Mouse (Mus musculus) ovary, postnatal 36 days (tissue): Measurements from ENCODE around the gene Otud3.
"Not testable (repeated sequence)": the region's sequence is repeated elsewhere in the genome, so short reads cannot be mapped to it uniquely, and the experiment has no call there.

Experiments
- DNase-seq: peaks from one replicate; pipeline ENCODE4 v3.0.0; 2022; ENCODE audit warnings: low spot score, mixed read lengths

Otud3 gene

DNA sequence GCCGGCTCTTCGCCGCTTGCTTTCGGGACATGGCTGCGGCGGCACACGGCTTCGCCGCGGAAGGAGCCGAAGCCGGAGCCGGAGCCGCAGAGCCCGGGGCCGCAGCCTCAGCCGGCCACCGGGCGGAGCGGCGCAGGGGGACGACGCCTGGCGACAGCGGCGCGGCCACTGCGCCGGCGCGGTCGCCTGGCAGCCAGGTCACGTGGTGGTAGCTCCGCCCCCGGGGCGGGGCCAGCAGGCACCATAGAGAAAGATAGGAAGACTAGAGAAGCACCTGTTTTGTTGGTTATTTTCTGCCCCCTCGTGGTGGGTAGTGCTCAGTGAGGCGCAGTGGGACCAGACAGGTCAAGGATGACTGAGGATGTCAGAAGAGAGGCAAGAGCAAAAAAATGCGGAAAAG, at the start of gene Otud3:
Gene Otud3, minus strand, starts transcription at position 149 of the 400 bp plus-strand sequence.
- DNase-seq: peak; percentile 95

DNA sequence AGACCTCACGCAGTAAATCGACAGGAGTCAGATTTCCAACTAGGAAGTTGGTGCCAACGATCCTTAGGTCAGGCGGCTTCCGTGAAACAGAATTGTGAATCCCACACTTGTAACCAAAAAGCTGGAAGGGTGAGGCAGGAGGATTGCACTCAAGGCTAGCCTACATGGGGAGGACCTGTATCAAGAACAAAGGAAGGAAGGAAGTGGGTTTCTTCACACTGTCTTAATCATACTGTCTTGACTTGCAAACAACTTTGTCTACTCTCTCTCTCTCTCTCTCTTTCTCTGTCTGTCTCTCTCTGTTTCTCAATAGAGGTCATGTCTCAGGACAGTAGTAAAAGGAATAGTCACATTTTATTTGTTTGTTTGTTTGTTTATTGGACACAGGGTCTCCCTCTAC, 49.0 kb upstream of the Otud3 start:
- DNase-seq: no peak

DNA sequence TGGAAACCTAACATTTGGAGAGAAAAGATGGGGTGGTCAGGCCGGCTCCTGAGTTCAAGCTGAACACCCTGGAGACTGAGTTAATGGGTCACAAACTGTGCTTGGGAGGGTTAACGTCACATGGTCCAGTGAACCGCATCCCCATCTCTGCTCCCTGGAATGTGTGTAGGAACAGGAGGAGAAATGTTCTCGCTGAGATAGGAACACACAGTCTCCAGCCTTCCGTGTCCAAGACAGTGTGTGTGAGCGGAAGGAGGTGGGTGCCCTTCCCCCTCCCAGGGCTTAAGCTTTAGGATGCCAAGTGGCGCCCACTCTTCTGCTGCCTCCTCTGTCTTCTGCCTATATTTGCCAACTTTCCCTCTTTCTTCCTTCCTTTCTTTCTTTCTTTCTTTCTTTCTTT, 46.2 kb upstream of the Otud3 start:
- DNase-seq: no peak

DNA sequence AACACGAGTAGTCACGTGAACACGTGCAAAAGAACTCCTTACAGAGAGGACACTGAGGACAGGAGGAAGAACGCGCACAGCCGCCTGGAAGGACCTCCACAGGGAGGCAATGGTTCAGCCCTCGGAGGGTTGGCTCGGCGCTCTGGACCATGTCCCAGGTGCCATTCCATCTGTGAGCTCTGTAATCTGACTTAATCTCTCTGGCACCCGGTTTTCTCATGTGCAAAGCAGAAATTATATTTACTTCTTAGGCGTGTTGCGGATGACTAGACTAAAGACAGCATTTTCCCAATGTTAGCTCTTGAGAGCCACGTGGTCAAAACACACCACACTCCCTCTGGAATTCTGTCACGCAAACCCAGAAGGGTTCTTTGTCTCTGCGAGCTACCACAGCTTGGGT, 45.4 kb upstream of the Otud3 start:
- no peak for DNase-seq

DNA sequence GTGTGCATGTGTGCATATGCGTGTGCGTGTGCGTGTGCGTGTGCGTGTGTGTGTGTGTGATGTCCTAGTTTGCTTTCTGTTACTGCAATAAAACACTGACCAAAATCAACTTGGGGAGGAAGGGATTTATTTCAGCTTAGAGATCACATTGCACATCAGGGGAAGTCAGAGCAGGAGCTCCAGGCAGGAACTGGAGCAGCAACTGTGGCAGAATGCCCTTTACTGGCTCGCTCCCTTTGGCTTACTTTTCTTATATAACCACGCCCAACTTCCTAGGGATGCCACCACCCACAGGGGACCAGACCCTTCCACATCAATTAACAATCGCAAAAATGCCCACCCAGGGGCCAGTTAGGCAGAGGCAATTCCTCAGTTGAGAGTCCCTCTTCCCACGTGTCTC, 44.9 kb upstream of the Otud3 start:
- no peak for DNase-seq

DNA sequence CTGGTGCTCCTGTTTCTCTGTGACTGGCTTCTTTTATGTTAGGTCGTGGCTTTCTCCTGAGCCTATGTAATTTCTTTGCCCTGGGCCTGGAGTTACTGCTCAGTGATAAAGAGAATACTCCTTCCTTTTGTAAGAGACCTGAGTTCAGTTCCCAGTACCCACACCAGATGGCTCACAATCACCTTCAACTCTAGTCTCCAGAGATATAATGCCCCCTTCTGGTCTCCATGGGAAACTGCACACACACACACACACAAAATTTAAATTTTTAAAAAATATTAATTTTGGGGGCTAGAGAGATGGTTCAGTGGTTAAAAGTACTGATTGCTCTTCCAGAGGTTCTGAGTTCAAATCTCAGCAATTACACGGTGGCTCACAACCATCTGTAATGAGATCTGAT, 34.5 kb upstream of the Otud3 start:
- no peak for DNase-seq

DNA sequence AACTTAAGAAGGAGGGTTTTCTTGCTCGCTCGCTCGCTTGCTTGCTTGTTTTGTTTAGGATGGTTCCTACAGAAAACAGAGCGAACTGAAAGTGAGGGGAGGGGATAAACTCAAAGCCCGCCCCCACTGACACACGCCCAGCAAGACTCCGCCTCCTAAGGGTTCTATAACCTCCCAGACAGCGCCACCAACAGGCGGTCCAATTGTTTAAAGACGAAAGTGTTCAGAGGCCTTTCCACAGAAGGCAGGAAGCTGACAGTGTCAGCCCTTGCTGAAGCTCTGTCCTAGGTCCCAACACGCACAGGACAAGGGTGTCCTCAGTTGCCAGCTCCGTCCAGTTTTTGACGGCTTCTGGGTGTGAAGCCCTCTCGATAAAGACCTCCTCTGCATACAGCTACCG, 30.0 kb upstream of the Otud3 start:
- peak; percentile 73 for DNase-seq

DNA sequence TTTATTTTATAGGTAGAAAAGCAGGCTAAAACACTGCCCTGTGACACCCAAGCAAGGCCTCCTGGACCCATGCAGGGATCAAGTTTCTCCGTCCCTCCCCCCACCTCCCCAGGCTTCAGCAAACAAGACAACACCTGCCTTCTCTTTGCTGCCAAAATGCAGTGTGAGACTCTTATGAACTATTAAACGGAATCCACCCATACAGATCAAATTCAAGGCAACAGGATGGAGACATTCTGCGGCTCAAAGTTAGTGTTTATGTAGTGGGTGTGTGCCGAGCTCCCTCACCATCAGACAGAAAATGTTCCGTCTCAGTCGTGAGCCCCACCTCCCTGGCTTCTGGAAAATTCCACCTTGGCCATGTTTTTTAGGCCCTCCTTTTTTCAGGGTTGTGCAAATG, 28.2 kb upstream of the Otud3 start:
- no peak for DNase-seq

DNA sequence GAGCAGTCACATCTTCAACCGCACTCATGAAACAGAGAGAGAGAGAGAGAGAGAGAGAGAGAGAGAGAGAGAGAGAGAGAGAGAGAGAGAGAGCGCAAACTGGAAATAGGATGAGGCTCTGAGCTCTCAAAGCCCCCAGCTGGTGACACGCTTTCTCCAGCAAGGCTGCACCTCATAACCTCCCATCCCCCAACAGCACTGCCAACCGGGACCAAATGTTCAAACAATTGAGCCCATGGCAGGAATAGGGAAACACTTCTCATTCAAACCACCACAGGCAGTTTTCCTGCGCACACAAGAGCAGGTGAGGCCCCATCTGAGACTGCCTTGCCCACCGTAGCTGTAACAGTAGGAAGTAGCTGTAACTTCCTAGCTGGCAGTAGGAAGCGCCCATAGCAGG, 27.7 kb upstream of the Otud3 start:
- DNase-seq: no peak

DNA sequence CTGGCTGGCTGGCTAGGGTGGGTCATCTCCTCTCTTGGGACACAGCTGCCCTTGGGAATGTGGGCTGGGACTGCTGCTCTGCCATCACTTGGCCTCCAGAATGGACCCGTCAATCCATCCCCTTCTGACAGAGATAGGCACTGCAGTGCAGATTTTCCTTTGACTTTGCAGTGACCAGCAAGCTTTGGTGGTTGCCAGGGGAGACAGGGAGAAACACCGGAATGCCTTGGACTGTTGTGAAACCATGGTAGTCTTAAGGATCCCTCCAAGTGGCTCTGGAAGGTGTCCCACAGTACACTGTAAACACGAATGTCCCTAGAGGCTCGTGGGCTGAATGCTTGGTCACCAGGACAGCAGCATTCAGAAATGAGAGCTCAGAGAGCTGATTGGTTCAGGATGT, 25.7 kb upstream of the Otud3 start:
- DNase-seq: no peak

DNA sequence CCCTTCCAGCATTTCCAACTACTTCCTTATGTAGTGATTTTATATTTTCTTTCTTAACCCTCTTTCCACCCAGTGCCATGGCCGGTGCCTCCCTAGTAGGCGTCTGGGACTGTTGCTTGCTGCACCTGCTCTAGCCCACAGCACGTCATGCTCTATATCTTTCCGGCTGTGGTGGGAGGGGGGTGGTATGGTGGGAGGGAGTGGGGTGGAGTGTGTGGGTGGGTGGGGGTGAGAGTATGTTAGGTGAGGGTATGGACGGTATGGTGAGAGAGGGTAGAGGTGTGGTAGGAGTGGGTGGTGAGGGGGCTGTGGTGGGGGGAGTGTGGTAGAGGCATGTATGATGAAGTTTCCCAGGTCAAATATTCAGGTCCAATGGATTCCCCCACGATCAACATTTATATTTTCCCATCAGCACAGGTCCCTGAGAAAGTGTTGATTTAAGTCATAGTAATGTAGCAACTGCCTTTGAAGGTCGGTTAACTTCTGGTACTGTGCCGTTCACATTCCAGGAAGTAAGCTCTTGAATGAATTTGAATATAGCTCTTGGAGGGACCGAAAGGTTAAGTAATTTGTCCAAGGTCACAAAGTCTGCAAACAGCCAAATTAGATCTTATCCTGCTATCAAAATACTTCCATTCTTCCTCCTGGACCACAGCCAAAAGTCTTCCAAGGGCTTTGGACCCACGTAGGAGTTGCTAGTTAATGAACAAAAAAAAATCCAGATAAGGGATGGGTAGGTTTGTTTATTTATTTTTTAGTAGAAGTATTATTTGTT, 24.9 kb upstream of the Otud3 start:
- DNase-seq: no peak

DNA sequence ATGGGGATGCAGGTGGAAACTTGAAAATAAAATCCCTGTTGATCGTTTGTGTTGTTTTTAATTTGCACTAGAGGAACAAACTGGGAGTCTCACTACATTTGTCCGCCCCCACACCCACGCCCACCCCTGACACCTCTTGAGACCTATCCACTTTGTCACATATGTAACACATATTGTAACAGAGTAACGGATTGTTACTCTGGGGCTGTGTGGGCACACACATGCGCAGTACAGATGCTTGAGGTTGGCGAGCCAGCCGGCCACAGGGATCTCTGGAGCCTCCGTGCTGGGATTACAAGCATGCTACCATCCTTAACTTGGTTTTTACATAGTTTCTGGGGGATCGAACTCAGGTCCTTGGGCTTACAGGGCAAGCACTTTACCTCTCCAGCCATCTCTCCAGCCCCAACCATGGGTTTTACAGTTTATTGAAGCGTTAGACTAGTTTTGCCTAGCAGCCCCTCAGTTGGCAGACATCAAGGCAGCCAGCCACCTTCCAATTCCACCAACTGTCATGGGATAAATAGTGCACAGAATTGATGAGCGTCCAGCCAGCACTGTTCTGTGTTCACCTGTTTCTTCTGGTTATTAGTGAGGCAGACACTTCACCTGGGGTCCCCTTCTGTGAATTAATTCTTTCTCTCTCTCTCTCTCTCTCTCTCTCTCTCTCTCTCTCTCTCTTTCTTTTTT, 20.9 kb upstream of the Otud3 start:
- no peak for DNase-seq

DNA sequence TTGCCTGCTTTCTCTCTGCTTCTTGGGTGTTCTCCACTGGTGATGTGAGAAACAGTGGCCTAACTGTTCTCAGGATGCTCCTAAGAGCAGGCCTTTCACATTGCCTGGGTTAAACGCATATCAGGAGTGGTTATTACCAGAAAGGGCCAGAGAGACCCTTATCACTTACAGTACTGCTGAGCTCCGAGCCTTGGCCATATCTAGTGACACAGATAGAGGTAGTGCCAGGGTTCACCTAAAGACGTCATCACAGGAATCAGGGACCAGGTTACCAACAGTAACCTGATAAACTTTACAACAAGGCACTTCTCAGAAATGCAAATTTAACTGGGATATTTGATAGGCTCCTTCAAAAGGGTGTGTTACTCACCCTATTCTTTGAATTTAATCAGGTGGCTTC, 20.1 kb upstream of the Otud3 start:
- DNase-seq: no peak

DNA sequence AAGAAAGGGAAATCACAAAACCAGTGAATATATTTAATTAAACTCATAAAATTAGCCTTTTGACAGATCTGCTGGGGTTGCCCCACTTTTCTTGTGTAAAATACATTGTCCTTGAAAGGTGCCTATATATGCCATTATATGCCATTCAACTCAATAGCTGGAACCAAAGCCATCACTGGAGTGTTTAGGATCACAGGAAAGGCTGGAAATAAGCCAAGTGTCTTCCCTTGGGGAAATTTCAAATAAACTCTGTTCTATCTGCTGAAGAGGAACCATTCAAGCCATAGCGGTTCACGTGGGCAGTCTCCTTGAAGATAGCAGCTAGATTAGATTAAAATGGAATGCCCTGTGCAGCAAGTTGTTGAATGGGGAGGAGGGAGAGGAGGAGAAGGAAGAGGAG, 11.8 kb upstream of the Otud3 start:
- DNase-seq: no peak

DNA sequence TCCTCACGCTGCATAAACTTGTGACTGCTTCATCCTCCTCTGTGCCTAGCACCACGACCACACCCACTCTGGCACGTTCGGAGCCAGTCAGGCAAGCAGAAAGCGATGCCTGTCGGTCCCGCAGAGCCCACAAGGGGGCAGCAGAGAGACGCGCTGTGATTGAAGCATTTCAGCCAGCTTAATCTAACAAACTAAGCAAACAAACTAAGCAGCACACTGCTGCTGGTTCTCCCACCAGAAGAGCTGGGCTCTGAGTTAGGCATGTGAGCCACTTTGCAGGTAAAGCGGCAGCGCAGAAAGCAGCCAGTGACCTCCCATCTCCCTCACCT, 8.3 kb upstream of the Otud3 start:
- peak; percentile 92 for DNase-seq

DNA sequence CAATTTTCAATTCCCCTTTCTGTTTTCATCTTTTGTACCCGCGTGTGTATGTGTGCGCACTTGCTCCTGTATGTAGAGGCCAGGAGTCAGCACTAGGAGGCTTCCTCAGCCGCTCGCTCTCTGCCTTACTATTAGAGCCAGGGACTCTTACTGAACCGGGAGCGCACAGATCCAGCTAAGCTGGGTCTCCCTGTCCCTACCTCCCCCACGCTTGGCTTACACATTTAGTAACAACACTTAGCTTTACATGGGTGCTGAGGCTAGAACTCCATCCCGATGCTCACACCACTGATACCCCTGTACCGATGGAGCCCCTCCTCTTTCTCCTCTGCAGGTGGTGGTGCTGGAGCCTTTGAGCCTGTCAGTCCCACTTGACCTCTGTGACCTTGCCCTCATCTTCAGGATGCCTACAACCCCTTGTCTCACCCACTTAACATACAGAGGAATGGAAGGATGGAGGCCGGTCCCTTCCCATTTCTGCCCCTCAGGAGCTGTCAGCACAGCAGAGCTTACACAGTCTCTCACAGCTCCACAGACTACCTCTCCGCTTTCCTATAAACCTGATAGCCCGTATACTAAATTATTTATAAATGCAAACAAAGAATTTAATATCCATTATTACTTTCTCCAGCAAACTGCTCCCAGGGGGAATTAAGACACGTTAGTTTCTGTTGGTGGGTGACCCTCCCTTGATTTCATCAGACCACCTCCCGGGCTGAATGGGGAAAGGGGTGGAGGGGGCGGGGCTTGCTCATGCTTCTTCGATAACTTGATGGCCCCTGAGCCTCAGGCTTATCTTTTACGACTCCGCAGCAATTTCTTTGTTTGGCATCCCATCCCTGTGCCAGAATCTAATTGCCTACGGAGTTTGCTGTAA, 7.7 kb upstream of the Otud3 start:
- no peak for DNase-seq

DNA sequence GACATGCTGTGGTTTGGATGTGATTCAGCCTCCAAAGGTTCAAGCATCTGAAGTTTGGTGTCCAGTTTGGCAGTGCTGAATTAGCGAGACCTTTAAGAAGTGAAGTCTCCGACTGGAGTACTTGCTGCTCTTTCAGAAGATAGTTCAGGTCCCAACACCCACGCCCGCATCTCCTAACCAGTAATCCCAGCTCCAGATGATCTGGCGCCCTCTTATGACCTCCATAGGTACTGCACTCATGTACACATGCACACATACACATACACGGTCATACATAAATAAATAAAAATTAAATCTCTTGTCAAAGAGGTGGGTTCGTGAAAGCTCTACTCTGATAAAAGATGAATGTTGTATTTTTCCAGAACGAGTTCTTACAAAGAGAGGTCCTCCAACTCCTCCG, 3.5 kb upstream of the Otud3 start:
- no peak for DNase-seq

DNA sequence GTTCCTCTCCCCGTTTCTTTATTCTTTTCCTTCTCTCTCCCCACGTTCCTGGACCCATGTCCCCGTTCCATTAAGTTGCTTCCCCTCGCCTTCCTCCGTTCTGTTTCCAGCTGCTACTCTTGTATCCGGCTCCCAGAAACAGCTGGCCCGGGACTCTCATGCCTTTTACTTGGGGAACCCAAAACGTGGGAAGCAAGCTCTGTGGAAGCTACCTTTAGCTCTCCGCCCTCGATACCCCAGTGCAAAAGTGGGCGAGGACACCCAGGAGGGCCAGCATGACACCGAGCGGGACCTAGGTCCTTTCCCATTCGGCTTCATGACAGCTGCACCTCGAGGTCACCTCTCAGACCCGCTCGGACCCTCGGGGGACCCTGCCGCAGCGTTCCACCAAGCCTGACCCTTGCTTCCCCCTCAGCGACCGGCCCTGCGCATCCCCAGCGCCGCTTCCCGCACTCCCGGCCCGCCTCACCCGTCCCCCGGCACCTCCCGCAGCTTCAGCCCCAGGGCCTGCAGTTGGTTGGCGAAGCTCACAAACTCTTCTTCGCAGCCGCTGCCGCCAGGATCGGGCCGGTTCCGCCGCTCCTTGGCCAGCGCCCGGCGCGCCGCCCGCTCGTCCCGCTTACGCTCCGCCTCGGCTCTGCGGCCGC, 481 bp downstream of the Otud3 start:
- DNase-seq: no peak

DNA sequence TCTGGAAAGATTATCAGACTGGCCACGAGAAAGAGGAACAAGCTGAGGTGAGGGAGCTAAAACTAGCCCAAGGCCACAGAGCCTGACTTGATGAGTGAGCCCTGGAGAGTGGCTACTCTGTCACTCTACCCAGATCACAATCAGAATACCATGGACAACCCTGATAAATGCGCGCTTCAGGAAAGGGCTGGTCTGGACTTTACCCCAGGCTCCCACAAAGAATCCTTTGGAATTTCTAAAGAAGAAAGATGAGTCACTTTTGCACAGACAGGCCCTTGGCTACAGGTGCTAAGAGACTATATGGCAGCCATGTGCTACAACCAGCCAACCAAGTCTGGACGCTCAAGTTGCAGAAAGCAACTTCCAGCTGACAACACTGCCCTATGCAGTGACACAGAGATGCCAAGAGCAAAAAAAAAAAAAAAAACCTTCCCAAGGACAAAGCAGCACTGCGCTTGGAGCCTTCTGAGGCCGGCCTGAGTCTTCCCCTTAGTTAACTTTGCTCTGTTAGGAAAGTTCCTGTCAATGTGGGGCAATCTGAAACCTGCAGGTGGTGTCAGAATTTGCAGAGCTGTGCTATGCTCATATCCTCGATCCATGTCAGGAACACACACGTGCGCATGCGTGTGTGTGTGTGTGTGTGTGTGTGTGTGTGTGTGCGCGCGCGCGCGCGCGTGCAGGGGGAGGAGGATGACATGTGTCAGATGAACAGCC, 8.0 kb downstream of the Otud3 start:
- no peak for DNase-seq

DNA sequence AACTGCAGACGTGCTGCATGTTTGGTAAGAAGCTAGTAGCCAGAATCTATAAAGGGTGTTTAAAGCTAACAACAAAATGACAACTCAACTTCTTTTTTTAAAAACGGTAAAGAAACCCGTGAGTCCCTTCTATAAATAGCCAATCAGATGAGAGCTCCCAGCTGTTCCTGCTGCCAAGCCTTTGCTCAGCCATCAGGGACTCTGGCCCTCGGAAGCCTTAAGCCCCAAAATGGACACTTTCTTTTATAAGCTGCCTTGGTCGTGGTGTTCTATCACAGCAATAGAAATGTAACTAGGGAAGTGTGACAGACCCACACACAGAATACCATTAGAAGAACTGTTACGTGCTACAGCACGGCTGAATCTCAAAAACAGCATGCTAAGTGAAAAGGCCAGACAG, 14.4 kb downstream of the Otud3 start:
- no peak for DNase-seq

DNA sequence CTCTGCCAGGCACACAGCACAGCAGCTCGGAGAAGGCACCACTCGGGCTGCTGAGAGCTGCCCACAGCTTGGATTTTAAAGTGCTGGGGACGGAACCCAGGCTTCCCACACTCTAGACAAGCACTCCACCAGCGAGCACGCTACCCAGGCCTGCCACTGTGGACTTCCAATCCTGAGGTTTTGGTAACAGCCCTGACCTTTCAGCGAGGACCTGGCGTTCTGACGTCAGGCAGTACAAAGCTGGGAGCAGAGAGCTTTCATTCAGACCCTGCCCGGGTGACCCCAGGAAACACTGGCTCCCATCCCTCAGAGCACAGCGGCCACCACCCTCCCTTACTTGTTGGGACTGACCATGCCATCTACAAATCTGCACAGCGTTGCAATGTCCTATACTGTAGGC, 20.0 kb downstream of the Otud3 start:
- DNase-seq: not testable (repeated sequence)

DNA sequence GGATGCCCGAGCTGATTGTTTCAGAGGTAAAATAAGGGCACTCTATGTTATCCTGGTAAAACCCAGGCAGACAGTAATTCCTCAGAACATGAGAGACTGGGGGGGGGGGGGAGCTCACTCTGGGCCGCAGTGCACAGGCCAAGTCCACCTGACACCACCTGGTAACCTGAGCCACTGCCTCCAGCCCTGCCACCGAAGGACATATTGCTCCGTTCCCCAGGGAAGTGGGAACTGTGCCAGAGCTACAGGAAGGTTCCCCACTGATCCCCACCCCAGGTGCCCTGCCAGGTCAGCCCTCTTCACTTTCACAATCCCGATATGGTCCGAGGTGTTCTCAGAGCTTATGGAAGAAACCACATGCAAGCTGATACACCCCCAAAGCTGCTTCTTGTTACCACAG, 21.1 kb downstream of the Otud3 start:
- no peak for DNase-seq
